Mouse (Mus musculus): ENCODE results near the gene Rasa3. TPM values are rescaled to one million over a fixed set of nuclear protein-coding genes. Genes with fewer than 3 reads are reported as not detected.

Gene Rasa3
- polyA plus RNA-seq, 1 experiment from 2014 or later = 39.3 TPM

Other genes starting within 250 kb of the Rasa3 start
- gene Tmem255b, start 242.4 kb downstream of the Rasa3 start, polyA plus RNA-seq (2015; fragmentation: Nextera tagmentation; extraction: Ambion mirVana) = 2.1 and 2.9 TPM in 2 replicates
- gene Gas6, start 183.1 kb downstream of the Rasa3 start, polyA plus RNA-seq (2015; fragmentation: Nextera tagmentation; extraction: Ambion mirVana) = 59.1 and 88.5 TPM in 2 replicates
- gene 1700029H14Rik, start 115.1 kb downstream of the Rasa3 start, polyA plus RNA-seq (2015; fragmentation: Nextera tagmentation; extraction: Ambion mirVana) = not detected in 2 replicates
- 0.83 and 1.4 TPM in 2 replicates for gene Cfap97d2, start 28.3 kb upstream of the Rasa3 start, polyA plus RNA-seq (2015; fragmentation: Nextera tagmentation; extraction: Ambion mirVana)
- 138 and 149 TPM in 2 replicates for gene Cdc16, start 80.1 kb upstream of the Rasa3 start, polyA plus RNA-seq (2015; fragmentation: Nextera tagmentation; extraction: Ambion mirVana)
- gene Upf3a, start 108.0 kb upstream of the Rasa3 start, polyA plus RNA-seq (2015; fragmentation: Nextera tagmentation; extraction: Ambion mirVana) = 41.7 and 42.5 TPM in 2 replicates
- gene AF366264, start 160.8 kb upstream of the Rasa3 start, polyA plus RNA-seq (2015; fragmentation: Nextera tagmentation; extraction: Ambion mirVana) = not detected in 2 replicates
- gene Champ1, start 192.0 kb upstream of the Rasa3 start, polyA plus RNA-seq (2015; fragmentation: Nextera tagmentation; extraction: Ambion mirVana) = 41.7 and 43.4 TPM in 2 replicates
- gene Coprs, start 212.7 kb upstream of the Rasa3 start, polyA plus RNA-seq (2015; fragmentation: Nextera tagmentation; extraction: Ambion mirVana) = 137 and 165 TPM in 2 replicates